Mouse (Mus musculus) limb, embryonic 13.5 days (tissue): Measurements from ENCODE around the gene Ccr8. TPM values are rescaled to one million over a fixed set of nuclear protein-coding genes. Genes with fewer than 3 reads are reported as not detected.
A peak's percentile ranks its signal among the peaks of the same experiment; 100 is the strongest.
"Not testable (repeated sequence)": the region's sequence is repeated elsewhere in the genome, so short reads cannot be mapped to it uniquely, and the experiment has no call there.

Source experiments
- ATAC-seq: fragments of 200-750 bp; cut with Nextera tagmentation; 2 replicates; pipeline ENCODE4 v1.8.0; 2017; ENCODE audit warnings: low read depth, moderate number of reproducible peaks, moderate TSS enrichment; ENCODE audit not compliant: low FRiP score
- H3K27ac ChIP-seq: fragments of 300-500 bp; sonication (generic); 2 replicates; pipeline ENCODE4 v1.5.1; 2015; ENCODE audit warnings: inconsistent platforms, mild to moderate bottlenecking, moderate library complexity
- H3K27me3 ChIP-seq: fragments of 300-500 bp; sonication (generic); 2 replicates; pipeline ENCODE4 v1.6.1; 2015; ENCODE audit warnings: mild to moderate bottlenecking, inconsistent platforms
- H3K36me3 ChIP-seq: fragments of 300-500 bp; sonication (generic); 2 replicates; pipeline ENCODE4 v1.6.1; 2015; ENCODE audit warnings: inconsistent platforms, mild to moderate bottlenecking, moderate library complexity
- H3K4me1 ChIP-seq: fragments of 300-500 bp; sonication (generic); 2 replicates; pipeline ENCODE4 v1.6.1; 2015; ENCODE audit warnings: inconsistent platforms
- H3K4me2 ChIP-seq: fragments of 300-500 bp; sonication (generic); replicated peaks from 2 replicates; pipeline ENCODE4 v1.6.1; 2015; ENCODE audit warnings: inconsistent platforms, mild to moderate bottlenecking, moderate library complexity
- H3K4me3 ChIP-seq: fragments of 300-500 bp; sonication (generic); 2 replicates; pipeline ENCODE4 v1.5.1; 2015; ENCODE audit warnings: moderate library complexity, mild to moderate bottlenecking, inconsistent platforms
- H3K9ac ChIP-seq: fragments of 300-500 bp; sonication (generic); 2 replicates; pipeline ENCODE4 v1.6.1; 2015; ENCODE audit warnings: mild to moderate bottlenecking, inconsistent platforms
- H3K9me3 ChIP-seq: fragments of 300-500 bp; sonication (generic); 2 replicates; pipeline ENCODE4 v1.6.1; 2016; ENCODE audit warnings: inconsistent platforms
- WGBS: fragments of 180-500 bp; shearing (Covaris S2); methylation state at CpG from one replicate; pipeline ENCODE4 v1.1.7; 2015; 5-methylcytosine and 5-hydroxymethylcytosine counted together
- polyA plus RNA-seq: library from polyadenylated mRNA; unstranded; fragments of >200 nt; fragmentation: Nextera tagmentation; extraction: Ambion mirVana; gene quantifications from 2 replicates; pipeline ENCODE4 v1.2.1, GENCODE M21; 2015

The Ccr8 gene
- polyA plus RNA-seq, 1 experiment from 2014 or later, result 0.76 TPM

GRCm38 (mm10) chr9:120098682-120099081 is 6.8 kb downstream of the Ccr8 start:
- Histone ChIP-seq H3K9me3 (peaks cover 11% of the 10 kb centered on the region), H3K27me3 (no peaks in the 10 kb centered on the region), H3K4me3 (no peak overlapping the region), H3K36me3 (no peaks in the 10 kb centered on the region), H3K9ac (no peak overlapping the region), H3K4me2 (no peak overlapping the region), H3K4me1 (no peaks in the 10 kb centered on the region), H3K27ac (no peak overlapping the region)
- WGBS, result 19% methylated on average over 7 of the region's 7 CpGs
- ATAC-seq, result no peak

DNA sequence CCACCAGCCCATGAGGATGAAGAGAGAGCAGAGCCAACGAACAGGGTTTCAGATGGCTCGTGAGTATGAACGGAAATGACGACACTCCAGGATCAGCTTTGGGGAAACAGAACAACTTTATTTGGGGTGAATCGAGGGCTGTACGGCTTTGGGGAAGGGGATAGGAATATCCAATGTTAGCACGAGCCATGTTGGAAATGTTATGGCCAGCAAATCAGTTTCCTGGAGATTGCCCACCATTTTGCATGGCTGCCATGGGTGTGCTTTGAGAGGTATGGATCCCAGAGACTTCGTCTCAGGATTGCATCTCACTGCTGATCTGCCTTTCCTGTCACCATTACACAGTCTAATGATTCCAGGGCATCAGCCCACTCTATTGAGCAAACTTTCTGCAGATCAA is 7.4 kb downstream of the Ccr8 start:
- no peaks in the 10 kb centered on the region for H3K27me3 ChIP-seq
- H3K4me1 ChIP-seq, result no peaks in the 10 kb centered on the region
- H3K9ac ChIP-seq, result no peak overlapping the region
- no peak for ATAC-seq
- no peak overlapping the region for H3K27ac ChIP-seq
- H3K36me3 ChIP-seq, result no peaks in the 10 kb centered on the region
- H3K4me2 ChIP-seq, result no peak overlapping the region
- H3K9me3 ChIP-seq, result peaks cover 16% of the 10 kb centered on the region
- WGBS, result 86% methylated on average over 8 of the region's 8 CpGs
- H3K4me3 ChIP-seq, result no peak overlapping the region

DNA sequence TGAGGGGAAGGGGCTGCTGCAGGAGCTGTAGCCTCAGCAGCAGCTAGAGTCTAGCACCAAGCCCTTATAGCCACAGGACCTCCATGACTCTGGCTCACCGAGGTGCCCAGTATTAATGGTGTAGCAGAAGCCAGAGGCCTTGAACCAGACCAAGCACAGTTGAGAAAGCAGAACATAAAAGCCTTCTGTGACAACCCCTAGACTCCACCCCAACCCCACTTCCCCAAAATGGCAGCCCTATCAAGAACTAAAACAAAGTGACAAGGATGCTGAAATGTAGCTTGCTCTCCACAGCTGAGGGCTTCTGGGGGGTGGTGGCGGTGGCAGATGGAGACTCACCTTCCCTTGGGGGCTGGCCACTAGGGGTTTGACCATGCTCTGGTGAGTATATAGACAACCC is 9.3 kb downstream of the Ccr8 start:
- Histone ChIP-seq H3K36me3 (no peaks in the 10 kb centered on the region), H3K9ac (no peak overlapping the region), H3K4me1 (no peaks in the 10 kb centered on the region), H3K9me3 (peaks cover 16% of the 10 kb centered on the region), H3K4me3 (no peak overlapping the region), H3K27me3 (no peaks in the 10 kb centered on the region), H3K27ac (no peak overlapping the region), H3K4me2 (no peak overlapping the region)
- WGBS, result 86% methylated on average over 2 of the region's 2 CpGs
- ATAC-seq, result no peak

- H3K9ac ChIP-seq, H3K36me3 ChIP-seq, H3K4me1 ChIP-seq, H3K4me3 ChIP-seq, H3K9me3 ChIP-seq, H3K27me3 ChIP-seq, ATAC-seq, H3K4me2 ChIP-seq, H3K27ac ChIP-seq: not testable (repeated sequence)
- 92% methylated on average over 12 of the region's 12 CpGs for WGBS
Measured at GRCm38 (mm10) chr9:120108953-120109352, 17.0 kb downstream of the Ccr8 start.

DNA sequence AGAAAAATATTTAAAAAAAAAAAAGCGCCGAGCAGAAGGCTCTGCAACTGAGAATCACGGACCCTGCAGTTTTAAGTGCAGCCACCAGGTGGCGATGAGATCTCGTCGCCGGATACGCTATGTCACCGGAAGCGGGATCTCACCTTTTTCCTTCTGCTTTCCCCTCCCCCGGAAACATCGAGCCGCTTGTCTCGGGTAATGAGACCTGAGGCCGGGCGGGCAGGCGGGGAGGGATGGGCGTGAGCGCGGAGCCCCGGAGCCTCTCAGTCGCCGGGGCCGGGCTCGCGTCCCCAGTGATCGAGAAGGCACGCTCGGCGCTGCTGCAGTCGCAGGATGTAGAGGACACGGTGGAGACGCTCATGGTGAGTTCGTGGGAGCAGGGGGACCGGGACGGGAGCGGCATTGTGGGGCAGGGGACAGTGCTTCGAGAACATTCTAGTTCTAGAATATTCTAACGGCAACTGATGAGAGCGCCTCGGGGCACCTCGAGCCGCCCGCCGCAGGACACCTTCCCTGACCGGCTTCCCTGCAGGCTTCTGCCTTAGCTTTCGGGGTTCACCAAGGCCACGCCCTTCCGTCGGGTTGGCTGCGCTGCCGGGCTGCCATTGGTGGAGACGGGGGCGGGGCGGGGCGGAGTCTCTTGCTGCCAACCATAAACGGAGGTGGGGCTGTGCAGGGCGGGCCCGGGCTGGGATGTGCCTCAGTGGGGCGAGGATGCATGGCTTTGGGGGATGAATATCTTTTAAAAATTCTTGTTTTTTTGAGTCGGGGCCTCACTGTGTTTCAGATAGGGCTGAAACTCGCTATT is 18.5 kb downstream of the Ccr8 start, which contains the start of gene Slc25a38:
Slc25a38 (plus strand) TSS at position 164 of the 808 bp plus-strand sequence.
- Histone ChIP-seq H3K36me3 (no peaks in the 10 kb centered on the region), H3K4me2 (peak within 1 kb of the TSS; percentile 75), H3K4me1 (peaks cover 7% of the 10 kb centered on the region; the same call in 1 of the 2 replicates), H3K4me3 (peak within 1 kb of the TSS; percentile 87), H3K27ac (peak within 1 kb of the TSS; percentile 94), H3K27me3 (no peaks in the 10 kb centered on the region), H3K9me3 (no peaks in the 10 kb centered on the region), H3K9ac (peak within 1 kb of the TSS; percentile 75)
- under 1% methylated on average over 62 of the region's 62 CpGs for WGBS
- peak; percentile 98 for ATAC-seq

GRCm38 (mm10) chr9:120111156-120111945 is 19.4 kb downstream of the Ccr8 start:
- H3K27ac ChIP-seq, result peak overlapping the region; percentile 94
- no peaks in the 10 kb centered on the region for H3K36me3 ChIP-seq
- peaks cover 7% of the 10 kb centered on the region; the same call in 1 of the 2 replicates for H3K4me1 ChIP-seq
- H3K9me3 ChIP-seq, result no peaks in the 10 kb centered on the region
- H3K27me3 ChIP-seq, result no peaks in the 10 kb centered on the region
- peak overlapping the region; percentile 75 for H3K4me2 ChIP-seq
- H3K9ac ChIP-seq, result peak overlapping the region; percentile 75; the same call in 1 of the 2 replicates
- ATAC-seq, result no peak
- peak overlapping the region; percentile 87 for H3K4me3 ChIP-seq
- 82% methylated on average over 15 of the region's 15 CpGs for WGBS

DNA sequence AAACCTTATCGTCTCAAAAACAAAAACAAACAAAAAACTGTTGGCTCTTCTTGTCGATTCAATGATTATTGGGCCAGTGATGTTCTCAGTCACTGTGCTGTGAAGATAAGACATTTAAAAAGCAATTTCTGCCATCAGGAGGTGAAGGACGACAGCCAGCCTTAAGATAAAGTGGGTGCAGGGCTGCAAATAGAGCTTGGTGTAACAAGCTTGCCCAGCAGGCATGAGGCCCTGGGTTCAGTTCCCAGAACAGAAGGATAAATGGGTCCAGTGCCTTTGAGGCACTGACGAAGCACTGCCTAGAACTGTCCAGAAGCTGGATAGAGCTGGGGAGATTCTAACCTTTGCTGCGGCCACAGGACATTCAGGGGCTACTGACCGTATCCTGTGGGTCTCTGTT is 20.6 kb downstream of the Ccr8 start:
- H3K9me3 ChIP-seq, result no peaks in the 10 kb centered on the region
- ATAC-seq, result no peak
- WGBS, result 90% methylated on average over 6 of the region's 6 CpGs

DNA sequence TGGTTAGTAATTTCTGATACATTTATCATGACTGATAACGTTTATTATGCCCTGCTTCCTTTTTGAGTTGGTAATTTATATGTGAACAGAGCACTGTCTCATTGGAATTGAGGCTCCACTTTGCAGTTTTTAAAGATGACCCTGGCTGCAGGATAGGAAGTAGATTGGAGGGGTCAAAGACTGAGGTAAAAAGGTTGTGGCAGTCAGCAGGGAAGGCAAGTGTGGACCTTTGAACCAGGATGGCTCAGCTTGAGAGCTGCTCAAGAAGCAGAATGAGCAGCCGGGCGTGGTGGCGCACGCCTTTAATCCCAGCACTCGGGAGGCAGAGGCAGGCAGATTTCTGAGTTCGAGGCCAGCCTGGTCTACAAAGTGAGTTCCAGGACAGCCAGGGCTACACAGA is 21.5 kb downstream of the Ccr8 start:
- no peak overlapping the region for H3K9ac ChIP-seq
- H3K9me3 ChIP-seq, result no peaks in the 10 kb centered on the region
- H3K4me2 ChIP-seq, result no peak overlapping the region
- no peaks in the 10 kb centered on the region for H3K27me3 ChIP-seq
- no peak for ATAC-seq
- peaks cover 7% of the 10 kb centered on the region; the same call in 1 of the 2 replicates for H3K4me1 ChIP-seq
- WGBS, result 98% methylated on average over 7 of the region's 7 CpGs
- H3K4me3 ChIP-seq, result no peak overlapping the region
- no peak overlapping the region for H3K27ac ChIP-seq
- peaks cover 19% of the 10 kb centered on the region for H3K36me3 ChIP-seq

More for the DNA sequence above, 20.6 kb downstream of the Ccr8 start:
- H3K27me3 ChIP-seq, result no peaks in the 10 kb centered on the region
- no peak overlapping the region for H3K4me3 ChIP-seq
- no peak overlapping the region for H3K9ac ChIP-seq
- peaks cover 10% of the 10 kb centered on the region for H3K36me3 ChIP-seq
- no peak overlapping the region for H3K27ac ChIP-seq
- peaks cover 7% of the 10 kb centered on the region; the same call in 1 of the 2 replicates for H3K4me1 ChIP-seq
- H3K4me2 ChIP-seq, result no peak overlapping the region

GRCm38 (mm10) chr9:120114051-120114788 is 22.3 kb downstream of the Ccr8 start:
- no peak overlapping the region for H3K27ac ChIP-seq
- WGBS, result 90% methylated on average over 17 of the region's 17 CpGs
- no peak overlapping the region for H3K9ac ChIP-seq
- no peaks in the 10 kb centered on the region for H3K27me3 ChIP-seq
- H3K9me3 ChIP-seq, result no peaks in the 10 kb centered on the region
- peaks cover 26% of the 10 kb centered on the region for H3K36me3 ChIP-seq
- peaks cover 7% of the 10 kb centered on the region; the same call in 1 of the 2 replicates for H3K4me1 ChIP-seq
- ATAC-seq, result no peak
- no peak overlapping the region for H3K4me3 ChIP-seq
- no peak overlapping the region for H3K4me2 ChIP-seq

DNA sequence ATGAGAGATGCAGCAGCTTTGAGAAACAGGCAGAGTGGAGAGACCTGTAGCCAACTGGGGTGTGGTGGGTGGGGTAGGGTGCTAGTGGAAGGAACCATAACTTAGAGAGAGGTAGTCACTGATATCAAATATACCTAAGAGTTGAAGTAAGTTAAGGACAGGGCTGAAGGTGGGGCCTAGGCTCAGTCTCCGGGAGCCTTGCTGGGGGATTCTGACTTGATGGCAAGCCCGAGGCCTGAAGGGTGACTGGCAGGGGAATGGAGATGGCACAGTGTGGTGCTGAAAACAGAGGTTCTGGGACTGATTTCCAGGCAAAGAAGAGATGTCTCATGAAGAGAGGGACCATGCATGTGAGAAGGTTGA is 22.9 kb downstream of the Ccr8 start:
- Histone ChIP-seq H3K4me3 (no peak overlapping the region), H3K36me3 (peaks cover 32% of the 10 kb centered on the region), H3K4me1 (peaks cover 7% of the 10 kb centered on the region; the same call in 1 of the 2 replicates), H3K9me3 (no peaks in the 10 kb centered on the region), H3K27me3 (no peaks in the 10 kb centered on the region), H3K4me2 (no peak overlapping the region), H3K9ac (0 out of 2 replicates have a peak overlapping the region, but pooled peaks have one; percentile 4), H3K27ac (no peak overlapping the region)
- 91% methylated on average over 2 of the region's 2 CpGs for WGBS
- no peak for ATAC-seq

DNA sequence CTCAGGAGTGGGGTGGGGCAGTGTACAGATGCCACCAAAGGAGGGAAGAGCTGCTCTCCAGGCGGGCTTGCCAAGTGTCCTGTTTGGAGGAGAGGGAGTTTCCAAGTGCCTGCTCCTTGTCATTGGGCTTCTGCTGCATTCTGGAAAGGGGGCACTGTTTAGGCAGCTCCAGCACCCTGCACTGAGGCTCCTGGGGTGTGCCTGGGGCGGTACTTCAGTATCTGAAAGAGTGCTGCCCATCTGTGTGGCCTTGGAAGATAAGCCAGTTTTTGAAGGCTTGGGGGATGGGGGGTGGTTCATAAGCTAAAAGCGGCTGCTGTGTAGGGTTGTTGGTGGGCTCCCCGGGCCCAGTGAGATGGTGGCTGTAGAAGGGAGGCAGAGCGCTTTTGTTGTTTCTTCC is 23.7 kb downstream of the Ccr8 start:
- H3K9ac ChIP-seq, result no peak overlapping the region; the same call in 1 of the 2 replicates
- H3K27ac ChIP-seq, result no peak overlapping the region
- WGBS, result 85% methylated on average over 5 of the region's 5 CpGs
- peaks cover 7% of the 10 kb centered on the region; the same call in 1 of the 2 replicates for H3K4me1 ChIP-seq
- no peaks in the 10 kb centered on the region for H3K27me3 ChIP-seq
- H3K9me3 ChIP-seq, result no peaks in the 10 kb centered on the region
- ATAC-seq, result no peak
- no peak overlapping the region for H3K4me3 ChIP-seq
- H3K36me3 ChIP-seq, result peaks cover 40% of the 10 kb centered on the region
- H3K4me2 ChIP-seq, result no peak overlapping the region
